Mouse (Mus musculus): ENCODE measurements at regions not wholly inside any gene's neighbourhood (a gene's known extent, or its start where the extent isn't known, plus 50 kb on each side); places are given as distances from the start of the nearest gene placed in this dataset.

- no peak overlapping the region for H3K4me3 ChIP-seq (replicated peaks)
- H3K9ac ChIP-seq (replicated peaks), result no peak overlapping the region
- H3K27ac ChIP-seq, result no peak overlapping the region
- no peaks in the 10 kb centered on the region for H3K27me3 ChIP-seq
- H3K4me2 ChIP-seq, result no peak overlapping the region
- H3K9me3 ChIP-seq, result peaks cover 6% of the 10 kb centered on the region; the same call in 1 of the 2 replicates
- H3K4me1 ChIP-seq (replicated peaks), result no peaks in the 10 kb centered on the region
- H3K36me3 ChIP-seq, result no peaks in the 10 kb centered on the region
- ATAC-seq (ENCODE audit: insufficient number of reproducible peaks, insufficient read depth, low FRiP score, low TSS enrichment, low read depth), result no peak
- 13% methylated on average over 2 of the region's 2 CpGs for WGBS
Measured at GRCm38 (mm10) chr3:5077956-5078355, 672.6 kb upstream of the Gm8797 start.

DNA sequence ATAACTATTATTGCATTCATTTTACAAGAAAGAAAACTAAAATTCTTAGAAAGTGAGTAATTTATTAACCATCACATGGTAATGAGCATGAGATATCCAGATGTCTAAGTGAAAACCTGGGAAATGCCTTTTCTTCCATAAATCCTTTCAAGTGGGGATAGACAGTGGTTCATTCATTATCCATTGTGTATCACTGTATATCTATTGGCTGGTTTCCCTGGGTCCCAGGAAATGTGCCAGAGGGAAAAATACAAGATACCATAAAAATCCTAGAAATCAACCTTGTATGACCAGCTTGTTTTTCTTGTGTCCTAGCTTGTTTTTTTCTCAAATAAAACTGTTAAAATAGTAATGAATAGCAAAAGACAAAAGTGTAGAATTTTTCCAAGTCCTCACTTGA lies 663.9 kb upstream of the Gm8797 start:
- Histone ChIP-seq H3K4me3 (replicated peaks) (no peak overlapping the region), H3K4me2 (no peak overlapping the region), H3K9me3 (no peaks in the 10 kb centered on the region), H3K4me1 (replicated peaks) (peaks cover 15% of the 10 kb centered on the region), H3K9ac (replicated peaks) (no peak overlapping the region), H3K36me3 (no peaks in the 10 kb centered on the region), H3K27me3 (no peaks in the 10 kb centered on the region), H3K27ac (no peak overlapping the region)
- ATAC-seq (ENCODE audit: insufficient number of reproducible peaks, insufficient read depth, low FRiP score, low TSS enrichment, low read depth), result no peak

DNA sequence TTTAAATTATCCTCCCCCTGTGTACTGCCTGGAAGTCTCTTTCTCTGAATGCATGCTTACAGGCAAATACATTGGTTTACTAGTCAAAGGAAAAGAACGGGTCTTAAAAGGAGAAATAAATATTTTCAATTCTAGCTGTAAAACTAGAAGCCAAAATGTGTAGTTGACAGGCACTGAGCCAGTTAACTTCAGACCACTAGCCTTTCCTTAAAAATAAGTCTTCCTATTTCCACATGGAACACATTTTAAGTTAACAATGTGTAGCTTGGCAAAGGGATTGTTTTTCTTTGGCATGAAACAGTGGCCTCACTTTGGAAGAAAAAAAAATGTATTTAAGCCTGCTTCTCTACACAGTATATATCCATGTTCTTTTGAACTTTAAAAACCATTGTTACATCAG lies 661.7 kb upstream of the Gm8797 start:
- Histone ChIP-seq H3K9me3 (no peaks in the 10 kb centered on the region), H3K9ac (replicated peaks) (no peak overlapping the region), H3K4me1 (replicated peaks) (peaks cover 19% of the 10 kb centered on the region), H3K27me3 (no peaks in the 10 kb centered on the region), H3K4me3 (replicated peaks) (no peak overlapping the region), H3K27ac (no peak overlapping the region), H3K4me2 (no peak overlapping the region), H3K36me3 (no peaks in the 10 kb centered on the region)
- ATAC-seq (ENCODE audit: insufficient number of reproducible peaks, insufficient read depth, low FRiP score, low TSS enrichment, low read depth), result no peak
- 41% methylated on average over 1 of the region's 1 CpGs for WGBS

- H3K27ac ChIP-seq, result peak overlapping the region; percentile 62
Measured at GRCm38 (mm10) chr3:5089393-5090010, 661.1 kb upstream of the Gm8797 start.

DNA sequence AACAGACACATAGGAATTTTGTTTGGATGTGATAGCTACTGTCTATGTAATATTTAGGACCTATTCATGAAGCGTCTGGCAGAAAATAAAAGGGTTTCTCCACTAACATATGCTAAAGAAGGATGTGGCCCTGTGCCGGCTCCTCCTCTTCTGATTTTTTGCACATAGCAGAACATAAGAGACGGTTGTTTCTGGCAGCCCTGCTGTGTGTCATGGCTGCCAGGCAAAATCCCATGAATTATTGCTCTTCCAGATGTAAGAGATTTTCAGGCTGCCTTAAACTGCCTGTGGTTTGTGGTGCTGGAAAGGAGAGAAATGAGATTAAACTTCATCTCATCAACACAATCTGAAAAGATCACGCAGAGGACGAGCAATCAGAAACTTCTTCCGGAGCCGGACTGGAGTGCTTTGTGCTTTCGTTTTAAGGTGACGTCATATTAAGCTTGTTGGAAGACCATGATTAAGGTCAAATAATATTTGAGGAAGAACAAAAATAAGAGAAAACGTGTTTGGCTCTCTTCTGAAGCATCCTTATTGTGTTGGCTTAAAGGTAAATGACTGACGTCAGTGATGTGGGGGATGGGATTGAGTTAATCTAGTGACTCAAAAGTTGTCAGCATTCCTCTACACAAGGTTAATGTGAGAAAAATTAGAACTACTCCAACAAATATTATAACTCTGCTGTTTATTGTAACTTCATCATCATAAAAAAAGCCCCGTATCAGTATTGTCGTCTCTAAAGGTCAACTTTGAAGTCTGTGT lies 660.3 kb upstream of the Gm8797 start:
- Histone ChIP-seq H3K4me2 (peak overlapping the region; percentile 13; the same call in 1 of the 2 replicates), H3K36me3 (no peaks in the 10 kb centered on the region), H3K27ac (peak overlapping the region; percentile 62), H3K4me3 (replicated peaks) (no peak overlapping the region), H3K27me3 (no peaks in the 10 kb centered on the region), H3K9me3 (no peaks in the 10 kb centered on the region), H3K9ac (replicated peaks) (no peak overlapping the region), H3K4me1 (replicated peaks) (peaks cover 19% of the 10 kb centered on the region)
- ATAC-seq (ENCODE audit: insufficient number of reproducible peaks, insufficient read depth, low FRiP score, low TSS enrichment, low read depth), result peak; percentile 15; the same call in 1 of the 2 replicates
- 58% methylated on average over 13 of the region's 13 CpGs for WGBS

More at GRCm38 (mm10) chr3:5089393-5090010, 661.1 kb upstream of the Gm8797 start:
- H3K4me3 ChIP-seq (replicated peaks), result no peak overlapping the region
- no peaks in the 10 kb centered on the region for H3K9me3 ChIP-seq
- H3K4me1 ChIP-seq (replicated peaks), result peaks cover 19% of the 10 kb centered on the region
- no peaks in the 10 kb centered on the region for H3K27me3 ChIP-seq
- no peaks in the 10 kb centered on the region for H3K36me3 ChIP-seq
- H3K9ac ChIP-seq (replicated peaks), result no peak overlapping the region
- 54% methylated on average over 4 of the region's 4 CpGs for WGBS
- 0 out of 2 replicates have a peak overlapping the region, but pooled peaks have one; percentile 13 for H3K4me2 ChIP-seq
- ATAC-seq (ENCODE audit: insufficient number of reproducible peaks, insufficient read depth, low FRiP score, low TSS enrichment, low read depth), result no peak

GRCm38 (mm10) chr3:5090987-5091386 lies 659.6 kb upstream of the Gm8797 start:
- ATAC-seq (ENCODE audit: insufficient number of reproducible peaks, insufficient read depth, low FRiP score, low TSS enrichment, low read depth), result peak; percentile 63; the same call in 1 of the 2 replicates
- Histone ChIP-seq H3K4me2 (no peak overlapping the region), H3K4me1 (replicated peaks) (peaks cover 19% of the 10 kb centered on the region)

More at GRCm38 (mm10) chr3:5090987-5091386, 659.6 kb upstream of the Gm8797 start:
- no peaks in the 10 kb centered on the region for H3K27me3 ChIP-seq
- no peak overlapping the region for H3K9ac ChIP-seq (replicated peaks)
- no peak overlapping the region for H3K27ac ChIP-seq
- H3K36me3 ChIP-seq, result no peaks in the 10 kb centered on the region
- no peak overlapping the region for H3K4me3 ChIP-seq (replicated peaks)
- no peaks in the 10 kb centered on the region for H3K9me3 ChIP-seq

All from limb, embryonic 12.5 days (tissue).